Mouse (Mus musculus) activated CD4-positive, CD25-positive, alpha-beta regulatory T cell, adult 4 months (primary cell): Measurements from ENCODE around the gene Ttc36. TPM values are rescaled to one million over a fixed set of nuclear protein-coding genes. Genes with fewer than 3 reads are reported as not detected.

ENCODE experiments used
- ATAC-seq: one replicate; pipeline ENCODE4 v1.8.0; 2017
- polyA plus RNA-seq, 2 experiments: library from polyadenylated mRNA; unstranded; fragments of 100-300 nt; shearing (Covaris generic); gene quantifications; one replicate each; pipeline ENCODE4 v1.2.1; 2017

The Ttc36 gene
- under 1 TPM in 1 of 2 experiments, not detected in 1; 0.77 TPM for polyA plus RNA-seq

- no peak for ATAC-seq
Measured at GRCm38 (mm10) chr9:44802808-44803450, at the start of gene Ttc36. Ttc36 (minus strand) TSS chr9:44803072.

GRCm38 (mm10) chr9:44847446-44847845 lies 44.6 kb upstream of the Ttc36 start:
- no peak for ATAC-seq

GRCm38 (mm10) chr9:44841241-44841640 lies 38.4 kb upstream of the Ttc36 start:
- no peak for ATAC-seq

- no peak for ATAC-seq
Measured at GRCm38 (mm10) chr9:44836439-44836838, 33.6 kb upstream of the Ttc36 start.

GRCm38 (mm10) chr9:44832356-44832755 lies 29.5 kb upstream of the Ttc36 start:
- no peak for ATAC-seq

- ATAC-seq, result no peak
Measured at GRCm38 (mm10) chr9:44830506-44830905, 27.6 kb upstream of the Ttc36 start.

GRCm38 (mm10) chr9:44828944-44829343 lies 26.1 kb upstream of the Ttc36 start:
- ATAC-seq, result no peak

- ATAC-seq, result no peak
Measured at GRCm38 (mm10) chr9:44826660-44827059, 23.8 kb upstream of the Ttc36 start.

- ATAC-seq, result no peak
Measured at GRCm38 (mm10) chr9:44819920-44820827, 17.3 kb upstream of the Ttc36 start.

GRCm38 (mm10) chr9:44817522-44817921 lies 14.7 kb upstream of the Ttc36 start:
- ATAC-seq, result no peak

GRCm38 (mm10) chr9:44814179-44814578 lies 11.3 kb upstream of the Ttc36 start:
- ATAC-seq, result no peak

GRCm38 (mm10) chr9:44810316-44810715 lies 7.4 kb upstream of the Ttc36 start:
- no peak for ATAC-seq

GRCm38 (mm10) chr9:44807778-44808177 lies 4.9 kb upstream of the Ttc36 start:
- no peak for ATAC-seq

GRCm38 (mm10) chr9:44807141-44807540 lies 4.3 kb upstream of the Ttc36 start:
- no peak for ATAC-seq

GRCm38 (mm10) chr9:44805536-44805935 lies 2.7 kb upstream of the Ttc36 start:
- ATAC-seq, result no peak

GRCm38 (mm10) chr9:44804678-44805077 lies 1.8 kb upstream of the Ttc36 start:
- no peak for ATAC-seq

- no peak for ATAC-seq
Measured at GRCm38 (mm10) chr9:44801669-44802068, 1.2 kb downstream of the Ttc36 start.

GRCm38 (mm10) chr9:44799958-44800324 lies 2.9 kb downstream of the Ttc36 start:
- no peak for ATAC-seq

- peak; percentile 84 for ATAC-seq
Measured at GRCm38 (mm10) chr9:44799102-44799957, 3.5 kb downstream of the Ttc36 start, which contains the start of gene Tmem25. Tmem25 (minus strand) TSS chr9:44799307.

- ATAC-seq, result no peak
Measured at GRCm38 (mm10) chr9:44798298-44798697, 4.6 kb downstream of the Ttc36 start.

- ATAC-seq, result no peak
Measured at GRCm38 (mm10) chr9:44792842-44793241, 10.0 kb downstream of the Ttc36 start.

GRCm38 (mm10) chr9:44772750-44773651 lies 29.9 kb downstream of the Ttc36 start:
- ATAC-seq, result peak; percentile 99
